Mouse (Mus musculus) skeletal muscle tissue, adult 2 months (tissue): ENCODE measurements around the gene Rrbp1.

ENCODE experiments used
- DNase-seq: peaks from one replicate; pipeline ENCODE4 v3.0.0-alpha.2; 2012; ENCODE audit warnings: low read depth, low spot score

Gene Rrbp1

GRCm38 (mm10) chr2:144006686-144007085 lies 4.4 kb downstream of the Rrbp1 start:
- DNase-seq: no peak

- DNase-seq: no peak
Observed at GRCm38 (mm10) chr2:144005166-144005955, 5.7 kb downstream of the Rrbp1 start.

GRCm38 (mm10) chr2:144003544-144003943 lies 7.5 kb downstream of the Rrbp1 start:
- DNase-seq: no peak

GRCm38 (mm10) chr2:144002229-144002984 lies 8.7 kb downstream of the Rrbp1 start:
- DNase-seq: no peak

GRCm38 (mm10) chr2:143992977-143993376 lies 18.1 kb downstream of the Rrbp1 start:
- DNase-seq: no peak

- DNase-seq: no peak
Observed at GRCm38 (mm10) chr2:143991964-143992672, 18.9 kb downstream of the Rrbp1 start.

- no peak for DNase-seq
Observed at GRCm38 (mm10) chr2:143990997-143991396, 20.1 kb downstream of the Rrbp1 start.

- no peak for DNase-seq
Observed at GRCm38 (mm10) chr2:143988016-143988415, 23.0 kb downstream of the Rrbp1 start.

- DNase-seq: no peak
Observed at GRCm38 (mm10) chr2:143987485-143987884, 23.6 kb downstream of the Rrbp1 start.

- no peak for DNase-seq
Observed at GRCm38 (mm10) chr2:143983482-143983881, 27.6 kb downstream of the Rrbp1 start.

- DNase-seq: no peak
Observed at GRCm38 (mm10) chr2:143982901-143983300, 28.2 kb downstream of the Rrbp1 start.

GRCm38 (mm10) chr2:143982152-143982551 lies 28.9 kb downstream of the Rrbp1 start:
- no peak for DNase-seq

GRCm38 (mm10) chr2:143980781-143981398 lies 30.2 kb downstream of the Rrbp1 start:
- DNase-seq: no peak

GRCm38 (mm10) chr2:143978444-143979147 lies 32.5 kb downstream of the Rrbp1 start:
- no peak for DNase-seq

GRCm38 (mm10) chr2:143975146-143975649 lies 35.9 kb downstream of the Rrbp1 start:
- no peak for DNase-seq

GRCm38 (mm10) chr2:143973161-143973560 lies 37.9 kb downstream of the Rrbp1 start:
- no peak for DNase-seq

GRCm38 (mm10) chr2:143971887-143972286 lies 39.2 kb downstream of the Rrbp1 start:
- DNase-seq: no peak

GRCm38 (mm10) chr2:143970841-143971240 lies 40.2 kb downstream of the Rrbp1 start:
- DNase-seq: no peak

GRCm38 (mm10) chr2:143969260-143969659 lies 41.8 kb downstream of the Rrbp1 start:
- DNase-seq: no peak

- no peak for DNase-seq
Observed at GRCm38 (mm10) chr2:143963318-143963717, 47.7 kb downstream of the Rrbp1 start.

GRCm38 (mm10) chr2:143962192-143962591 lies 48.9 kb downstream of the Rrbp1 start:
- DNase-seq: no peak
